Mouse (Mus musculus): ENCODE measurements around the gene Wrnip1.

The Wrnip1 gene

GRCm38 (mm10) chr13:32806820-32807219, 5.0 kb downstream of the Wrnip1 start:
- DNase-seq (ENCODE audit: low read depth in 2 of 2, low spot score in 2 of 2), result no peak

DNA sequence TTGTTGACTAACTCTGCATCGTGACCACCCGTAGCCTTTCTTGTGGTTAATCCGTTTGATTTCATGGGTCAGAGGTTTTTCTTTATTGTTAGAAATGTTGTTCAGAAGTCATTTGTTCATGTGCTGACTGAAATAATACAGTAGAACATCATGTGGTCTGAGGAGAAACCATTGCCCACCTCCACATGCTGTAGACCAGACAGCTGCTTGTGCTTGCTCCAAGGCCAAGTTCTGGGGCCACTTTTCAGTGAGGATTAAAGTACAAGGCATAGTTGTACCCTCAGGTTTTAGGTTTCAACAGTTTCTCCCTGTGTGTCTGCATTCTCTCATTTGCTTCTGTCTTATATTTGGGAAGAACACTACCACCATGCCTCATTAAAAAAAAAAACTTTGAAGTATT, 5.8 kb downstream of the Wrnip1 start:
- DNase-seq (ENCODE audit: low read depth in 2 of 2, low spot score in 2 of 2), result no peak

GRCm38 (mm10) chr13:32819241-32819640, 17.4 kb downstream of the Wrnip1 start:
- DNase-seq (ENCODE audit: low read depth in 2 of 2, low spot score in 2 of 2), result no peak

- no peak for DNase-seq (ENCODE audit: low read depth in 2 of 2, low spot score in 2 of 2)
Measured at GRCm38 (mm10) chr13:32819926-32820325, 18.1 kb downstream of the Wrnip1 start.

DNA sequence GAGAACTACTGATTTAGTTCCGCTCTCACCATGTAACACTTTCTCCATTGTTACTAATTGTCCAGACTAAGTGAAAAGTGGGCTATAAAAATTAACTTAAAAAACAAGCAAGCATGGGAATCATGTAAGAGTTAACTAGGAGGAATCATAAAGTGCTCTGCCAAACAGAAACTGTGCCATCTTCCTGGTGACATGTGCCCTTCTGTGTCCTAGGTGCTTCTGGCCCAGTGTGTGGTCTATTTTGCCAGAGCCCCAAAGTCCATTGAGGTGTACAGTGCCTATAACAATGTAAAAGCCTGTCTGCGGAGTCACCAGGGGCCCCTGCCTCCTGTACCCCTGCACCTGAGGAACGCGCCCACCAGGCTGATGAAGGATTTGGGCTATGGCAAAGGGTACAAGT, 19.8 kb downstream of the Wrnip1 start:
- DNase-seq (ENCODE audit: low read depth in 2 of 2, low spot score in 2 of 2), result no peak

DNA sequence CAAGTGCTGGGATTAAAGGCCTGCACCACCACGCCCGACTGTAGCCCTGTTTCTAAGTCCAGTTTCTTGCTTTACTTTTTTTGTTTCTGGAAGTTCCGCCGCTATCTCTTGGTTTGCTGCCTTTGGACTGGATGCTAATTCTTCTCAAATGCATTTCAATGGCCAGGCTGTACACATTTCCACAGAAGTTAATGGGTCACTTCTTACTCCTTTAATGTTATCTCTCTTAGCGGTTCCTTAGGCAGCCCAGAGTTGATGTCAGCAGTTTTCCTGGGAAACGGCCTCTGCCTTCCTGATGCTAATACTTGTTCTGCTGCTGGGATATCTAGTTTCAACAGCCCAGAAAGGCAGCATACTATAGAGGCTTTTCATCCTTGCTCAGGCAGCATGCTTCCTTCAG, 21.3 kb downstream of the Wrnip1 start:
- DNase-seq (ENCODE audit: low read depth in 2 of 2, low spot score in 2 of 2), result no peak

- DNase-seq (ENCODE audit: low read depth in 2 of 2, low spot score in 2 of 2), result no peak
Measured at GRCm38 (mm10) chr13:32824377-32825330, 22.8 kb downstream of the Wrnip1 start.

DNA sequence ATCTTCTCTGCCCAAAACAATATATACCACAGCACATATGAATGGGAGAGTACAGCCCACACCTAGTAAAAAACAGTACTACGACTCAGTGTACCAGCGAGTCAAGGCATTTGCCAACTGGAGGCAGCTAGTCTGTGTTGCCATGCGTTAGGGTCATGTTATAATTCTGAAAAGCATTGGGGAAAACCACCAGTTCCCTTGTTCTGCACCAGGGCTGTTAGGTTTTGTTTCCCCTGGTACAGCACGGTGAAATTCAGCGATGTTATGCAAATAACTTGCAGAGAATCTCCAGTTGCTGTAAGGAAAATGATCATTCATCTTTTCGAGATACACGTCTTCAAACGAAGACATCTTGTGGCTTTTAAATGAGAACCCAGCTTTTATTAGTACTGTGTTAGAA, 23.7 kb downstream of the Wrnip1 start:
- DNase-seq (ENCODE audit: low read depth in 2 of 2, low spot score in 2 of 2), result no peak

- DNase-seq (ENCODE audit: low read depth in 2 of 2, low spot score in 2 of 2), result no peak
Measured at GRCm38 (mm10) chr13:32827111-32827822, 25.4 kb downstream of the Wrnip1 start.

- DNase-seq (ENCODE audit: low read depth in 2 of 2, low spot score in 2 of 2), result peak; percentile 50 to 67
Measured at GRCm38 (mm10) chr13:32827951-32828350, 26.1 kb downstream of the Wrnip1 start.

GRCm38 (mm10) chr13:32828886-32829285, 27.0 kb downstream of the Wrnip1 start:
- DNase-seq (ENCODE audit: low read depth in 2 of 2, low spot score in 2 of 2), result no peak

GRCm38 (mm10) chr13:32831505-32832273, 29.9 kb downstream of the Wrnip1 start:
- no peak for DNase-seq (ENCODE audit: low read depth in 2 of 2, low spot score in 2 of 2)

DNA sequence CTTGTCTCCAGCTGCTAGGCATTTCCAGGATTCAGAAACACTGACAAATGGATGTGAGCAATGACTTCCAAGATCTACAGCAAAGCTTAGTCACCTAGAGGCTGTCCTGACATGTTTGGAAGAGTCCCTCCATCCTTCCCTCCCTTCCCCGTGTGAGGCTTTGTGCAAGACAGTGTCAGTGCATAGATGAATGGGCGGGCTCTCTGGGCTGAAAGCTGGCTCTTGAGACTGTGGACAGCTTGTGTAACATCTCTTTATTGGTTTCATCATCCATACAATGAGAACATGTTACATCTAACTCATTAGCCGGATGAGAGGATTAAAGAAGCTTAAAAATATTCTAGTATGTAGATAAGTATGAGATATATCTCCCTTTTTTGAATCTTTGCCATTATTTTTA, 30.9 kb downstream of the Wrnip1 start:
- no peak for DNase-seq (ENCODE audit: low read depth in 2 of 2, low spot score in 2 of 2)

DNA sequence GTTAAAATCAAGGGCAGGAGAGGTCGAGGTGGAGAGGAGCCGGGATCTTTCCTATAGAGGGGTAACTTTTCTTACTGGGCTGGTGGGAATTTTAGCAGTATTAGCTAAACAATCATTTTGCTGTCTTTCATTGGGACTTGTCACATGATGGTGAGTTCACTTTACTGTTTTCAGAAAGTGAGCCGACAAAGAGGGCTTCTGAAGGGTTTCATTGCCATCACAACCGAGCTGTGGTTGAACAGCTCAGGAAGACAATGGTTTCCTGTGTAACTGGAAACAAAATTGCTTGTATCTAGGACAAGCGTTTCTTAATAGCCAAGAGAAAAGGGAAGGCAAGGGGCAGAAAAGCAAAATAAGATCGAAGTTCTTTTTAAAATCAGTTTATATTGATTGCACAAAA, 31.4 kb downstream of the Wrnip1 start:
- peak in 1 of 2 experiments; percentile 22 for DNase-seq (ENCODE audit: low read depth in 2 of 2, low spot score in 2 of 2)

GRCm38 (mm10) chr13:32834513-32834912, 32.7 kb downstream of the Wrnip1 start:
- DNase-seq (ENCODE audit: low read depth in 2 of 2, low spot score in 2 of 2), result no peak

GRCm38 (mm10) chr13:32839314-32839713, 37.5 kb downstream of the Wrnip1 start:
- no peak for DNase-seq (ENCODE audit: low read depth in 2 of 2, low spot score in 2 of 2)

DNA sequence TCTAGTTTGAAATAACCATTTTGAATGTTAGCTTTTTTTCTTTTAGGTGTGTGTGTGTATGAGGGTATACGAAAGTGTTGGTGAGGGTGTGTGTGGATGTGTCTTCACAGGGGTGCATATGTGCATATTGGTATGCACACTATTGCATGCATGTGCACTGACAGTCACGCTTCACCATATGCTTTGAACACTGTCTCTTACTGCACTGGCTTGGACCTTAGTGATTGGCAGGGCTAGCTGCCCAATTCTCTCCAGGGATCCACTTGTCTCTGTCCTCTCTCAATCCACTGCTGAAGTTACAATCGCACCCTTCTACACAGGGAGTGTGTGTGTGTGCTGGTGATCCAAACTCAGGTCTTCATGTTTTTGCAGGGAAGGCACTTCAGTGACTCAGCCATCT, 39.5 kb downstream of the Wrnip1 start:
- no peak for DNase-seq (ENCODE audit: low read depth in 2 of 2, low spot score in 2 of 2)

DNA sequence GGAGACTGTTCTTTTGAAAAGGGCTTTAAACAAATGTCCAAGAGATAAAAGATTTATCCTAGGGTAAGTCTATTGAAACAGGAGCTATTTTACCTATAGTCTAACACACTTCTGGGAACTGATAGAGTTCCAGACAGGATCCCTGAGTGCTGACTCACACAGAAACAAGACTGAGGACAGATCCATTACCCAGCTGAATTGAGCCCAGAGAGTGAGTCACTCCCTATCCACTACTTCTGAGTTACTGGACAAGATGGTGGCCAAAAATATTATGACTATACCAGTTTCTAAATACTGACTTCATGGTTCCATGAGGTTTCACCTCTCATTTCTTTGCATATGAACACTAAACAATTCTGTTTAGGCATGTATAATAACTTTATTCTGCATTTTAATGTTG, 44.4 kb downstream of the Wrnip1 start:
- DNase-seq (ENCODE audit: low read depth in 2 of 2, low spot score in 2 of 2), result no peak

GRCm38 (mm10) chr13:32849092-32849491, 47.3 kb downstream of the Wrnip1 start:
- DNase-seq (ENCODE audit: low read depth in 2 of 2, low spot score in 2 of 2), result no peak

GRCm38 (mm10) chr13:32849531-32850123, 47.8 kb downstream of the Wrnip1 start:
- no peak for DNase-seq (ENCODE audit: low read depth in 2 of 2, low spot score in 2 of 2)

DNA sequence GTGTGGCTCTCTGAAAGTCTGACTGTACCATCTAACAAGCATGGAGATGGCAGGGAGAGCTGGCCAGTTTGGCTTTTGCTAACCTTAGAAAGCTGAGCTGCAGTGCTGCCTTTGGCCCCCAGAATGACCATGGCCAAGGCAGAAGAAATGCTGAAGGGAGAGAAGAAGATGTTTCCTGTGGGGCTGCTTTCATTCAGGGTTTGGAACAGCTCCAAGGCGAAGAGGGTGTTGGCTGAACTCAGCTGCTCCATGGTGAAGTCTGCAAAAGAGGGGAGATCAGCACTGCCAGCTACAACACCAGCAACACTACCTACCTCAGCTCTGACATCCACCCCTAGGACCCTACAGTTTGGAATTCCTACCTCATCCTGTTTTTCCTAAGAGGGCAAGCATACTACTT, 48.3 kb downstream of the Wrnip1 start:
- DNase-seq (ENCODE audit: low read depth in 2 of 2, low spot score in 2 of 2), result no peak

Data from CD8-positive naive resting alpha-beta T cell, adult 2 months (primary cell).